Mouse (Mus musculus): Measurements from ENCODE around the gene Dnlz. TPM values are rescaled to one million over a fixed set of nuclear protein-coding genes. Genes with fewer than 3 reads are reported as not detected.
A peak's percentile ranks its signal among the peaks of the same experiment; 100 is the strongest.

Dnlz gene
- polyA plus RNA-seq, 1 experiment from 2014 or later = 22.2 TPM

DNA sequence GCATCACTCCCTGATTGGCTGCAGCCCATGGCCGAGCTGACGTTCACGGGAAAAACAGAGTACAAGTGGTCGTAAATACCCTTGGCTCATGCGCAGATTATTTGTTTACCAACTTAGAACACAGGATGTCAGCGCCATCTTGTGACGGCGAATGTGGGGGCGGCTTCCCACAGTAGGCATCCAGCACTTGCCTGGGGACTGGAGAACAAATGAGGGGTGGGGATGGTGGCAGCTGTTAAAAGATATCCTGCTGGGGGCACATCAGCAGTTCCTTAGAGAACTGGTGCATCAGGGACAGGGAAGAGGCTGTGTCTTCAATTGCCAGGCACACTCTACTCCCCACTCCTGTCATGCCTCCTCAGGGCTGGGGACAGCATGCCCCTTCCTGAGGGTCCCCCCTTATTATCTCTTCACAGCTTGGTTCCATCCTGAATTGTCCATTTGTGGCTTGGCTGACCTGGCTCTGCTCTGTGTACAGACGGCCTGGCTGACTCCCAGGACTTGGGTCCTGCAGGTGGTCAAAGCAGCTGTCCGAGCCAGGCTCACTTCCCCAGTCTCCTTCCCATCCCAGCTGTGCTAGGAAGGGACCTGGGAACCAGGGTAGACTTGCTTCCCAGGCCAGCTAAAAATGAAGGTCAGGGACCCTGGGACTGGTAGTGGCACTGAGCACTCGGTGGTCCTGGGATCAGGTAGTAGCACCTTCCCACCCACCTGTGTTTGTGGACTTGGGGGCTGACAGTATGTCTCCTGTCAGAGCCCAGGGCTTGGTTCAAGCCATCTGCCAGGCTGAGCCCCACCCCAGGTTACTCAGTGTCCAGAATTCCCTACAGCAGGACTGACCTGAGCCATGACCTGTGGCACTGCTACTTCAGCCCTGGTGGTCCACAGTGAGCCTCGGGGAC is 13.4 kb downstream of the Dnlz start:
- ATAC-seq (ENCODE audit: insufficient read depth, low FRiP score, low read depth) = no peak
- 82% methylated on average over 9 of the region's 13 CpGs for WGBS
- Histone ChIP-seq H3K4me2 (no peak overlapping the region), H3K4me3 (replicated peaks) (no peak overlapping the region), H3K9me3 (no peaks in the 10 kb centered on the region), H3K36me3 (no peaks in the 10 kb centered on the region; the same call in 1 of the 2 replicates), H3K27me3 (replicated peaks) (no peaks in the 10 kb centered on the region), H3K9ac (no peak overlapping the region), H3K27ac (no peak overlapping the region), H3K4me1 (peaks cover 26% of the 10 kb centered on the region)

DNA sequence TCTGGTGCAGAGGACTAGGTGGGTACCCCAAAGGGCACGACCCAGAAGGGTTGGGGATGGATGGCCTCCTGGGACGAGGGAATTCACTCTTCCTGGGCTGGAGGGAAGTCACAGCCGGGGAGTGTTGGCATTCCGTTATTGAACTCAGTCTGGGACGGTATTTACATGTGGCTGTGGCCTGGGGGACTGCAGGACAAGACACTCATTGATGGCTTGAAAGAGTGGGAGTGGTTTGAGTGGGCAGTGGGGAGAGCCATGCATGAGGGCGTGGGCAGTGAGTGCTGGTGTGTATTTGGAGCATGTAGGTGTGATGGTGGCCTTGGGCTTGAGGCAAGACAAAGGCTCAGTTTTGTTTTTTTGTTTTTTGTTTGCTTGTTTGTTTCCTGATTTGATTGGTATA is 21.2 kb downstream of the Dnlz start:
- H3K4me3 ChIP-seq (replicated peaks) = no peak overlapping the region
- peaks cover 25% of the 10 kb centered on the region for H3K36me3 ChIP-seq
- no peak overlapping the region for H3K27ac ChIP-seq
- no peaks in the 10 kb centered on the region for H3K4me1 ChIP-seq
- no peak for ATAC-seq (ENCODE audit: insufficient read depth, low FRiP score, low read depth)
- H3K27me3 ChIP-seq (replicated peaks) = no peaks in the 10 kb centered on the region
- H3K9me3 ChIP-seq = no peaks in the 10 kb centered on the region
- no peak overlapping the region for H3K4me2 ChIP-seq
- no peak overlapping the region for H3K9ac ChIP-seq
- WGBS = 77% methylated on average over 6 of the region's 6 CpGs

- Histone ChIP-seq H3K9ac (no peak overlapping the region), H3K36me3 (peaks cover 27% of the 10 kb centered on the region)
- 90% methylated on average over 4 of the region's 4 CpGs for WGBS
Observed at GRCm38 (mm10) chr2:26330056-26330468, 21.8 kb downstream of the Dnlz start.

DNA sequence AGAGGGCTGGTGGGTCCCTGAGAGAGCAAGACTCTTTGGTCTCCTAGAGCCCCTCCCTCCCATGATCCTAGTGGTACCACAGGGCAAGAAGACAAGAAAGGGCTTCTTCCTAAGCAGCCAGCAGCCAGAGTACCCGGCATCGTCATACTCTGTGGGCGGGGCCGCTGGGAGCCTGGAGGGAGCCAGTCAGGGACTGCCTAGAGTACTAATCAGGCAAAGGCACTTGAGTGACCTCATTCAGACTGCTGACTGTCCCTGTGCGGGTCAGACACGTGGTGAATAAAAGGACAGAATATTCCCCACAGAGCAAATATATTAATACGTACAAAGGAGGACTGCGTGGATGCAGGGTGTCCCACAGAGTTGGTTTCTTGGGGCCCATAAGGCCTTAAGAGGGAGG is 22.5 kb downstream of the Dnlz start:
- no peak overlapping the region for H3K4me2 ChIP-seq
- ATAC-seq (ENCODE audit: insufficient read depth, low FRiP score, low read depth) = no peak; the same call in 1 of the 2 replicates
- H3K9ac ChIP-seq = no peak overlapping the region
- no peak overlapping the region for H3K27ac ChIP-seq
- H3K27me3 ChIP-seq (replicated peaks) = no peaks in the 10 kb centered on the region
- H3K4me1 ChIP-seq = no peaks in the 10 kb centered on the region
- H3K36me3 ChIP-seq = peaks cover 28% of the 10 kb centered on the region
- WGBS = 74% methylated on average over 8 of the region's 8 CpGs
- H3K4me3 ChIP-seq (replicated peaks) = no peak overlapping the region
- H3K9me3 ChIP-seq = no peaks in the 10 kb centered on the region

More at GRCm38 (mm10) chr2:26330056-26330468, 21.8 kb downstream of the Dnlz start:
- Histone ChIP-seq H3K27me3 (replicated peaks) (no peaks in the 10 kb centered on the region), H3K4me2 (no peak overlapping the region), H3K4me1 (no peaks in the 10 kb centered on the region), H3K4me3 (replicated peaks) (no peak overlapping the region), H3K9me3 (no peaks in the 10 kb centered on the region), H3K27ac (no peak overlapping the region)
- ATAC-seq (ENCODE audit: insufficient read depth, low FRiP score, low read depth) = no peak

DNA sequence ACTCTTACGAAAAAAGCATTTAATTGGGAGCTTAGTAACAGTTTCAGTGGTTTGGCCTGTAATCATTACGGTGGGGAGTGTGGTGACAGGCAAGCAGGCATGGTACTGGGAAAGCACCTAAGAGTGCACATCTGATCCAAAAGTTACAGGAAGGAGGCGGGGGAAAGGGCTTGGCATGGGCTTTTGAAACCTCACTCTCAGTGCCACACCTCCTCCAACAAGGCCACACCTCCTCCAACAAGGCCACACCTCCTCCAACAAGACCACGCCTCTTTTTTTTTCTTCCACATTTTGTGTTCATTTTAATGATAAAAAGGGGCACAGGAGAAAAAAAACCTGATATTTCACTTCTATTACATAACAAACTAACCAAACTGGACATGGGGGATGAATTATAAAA is 24.1 kb downstream of the Dnlz start:
- Histone ChIP-seq H3K9ac (no peak overlapping the region), H3K27me3 (replicated peaks) (no peaks in the 10 kb centered on the region), H3K4me3 (replicated peaks) (no peak overlapping the region), H3K4me2 (no peak overlapping the region), H3K36me3 (peaks cover 28% of the 10 kb centered on the region), H3K4me1 (no peaks in the 10 kb centered on the region), H3K9me3 (no peaks in the 10 kb centered on the region), H3K27ac (no peak overlapping the region)
- 83% methylated on average over 4 of the region's 4 CpGs for WGBS
- no peak for ATAC-seq (ENCODE audit: insufficient read depth, low FRiP score, low read depth)

DNA sequence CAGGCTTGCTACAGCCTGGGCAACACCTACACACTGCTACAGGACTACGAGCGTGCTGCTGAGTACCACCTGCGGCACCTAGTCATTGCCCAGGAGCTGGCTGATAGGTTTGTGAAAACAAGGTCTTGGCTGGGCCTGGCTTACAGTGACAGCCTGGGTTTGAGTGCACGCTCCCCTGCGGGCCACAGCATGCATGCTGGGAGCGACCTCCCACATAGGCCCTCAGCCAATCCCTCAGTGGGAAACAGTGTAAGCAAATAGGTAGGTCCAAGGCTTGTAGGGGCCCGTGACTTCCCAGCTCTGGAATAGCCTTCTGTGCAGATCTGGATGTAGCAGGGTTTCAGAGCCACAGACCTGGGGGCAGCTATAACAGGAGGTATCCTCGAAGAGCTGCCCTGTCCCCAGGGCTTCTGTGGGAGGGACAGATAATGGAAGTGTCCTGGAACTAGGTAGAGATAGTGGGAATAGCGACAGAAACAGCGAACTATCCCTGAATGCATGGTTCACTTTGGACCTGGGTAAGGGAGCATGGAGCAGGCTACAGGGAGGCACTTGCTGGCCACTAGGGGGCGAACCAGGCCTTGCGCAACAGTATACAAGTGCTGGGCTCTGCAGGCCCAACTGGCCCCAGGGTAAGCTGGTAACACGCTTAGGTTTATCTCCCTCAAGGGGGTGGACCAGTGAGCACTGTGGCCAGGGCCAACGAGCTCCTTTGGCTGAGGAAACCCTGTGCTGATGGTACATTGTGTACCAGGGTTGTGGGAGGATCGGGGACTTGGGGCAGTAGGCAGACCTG is 26.3 kb downstream of the Dnlz start:
- no peak overlapping the region for H3K27ac ChIP-seq
- H3K36me3 ChIP-seq = peaks cover 23% of the 10 kb centered on the region
- H3K9me3 ChIP-seq = no peaks in the 10 kb centered on the region
- H3K4me1 ChIP-seq = no peaks in the 10 kb centered on the region
- no peak overlapping the region for H3K4me3 ChIP-seq (replicated peaks)
- 64% methylated on average over 15 of the region's 15 CpGs for WGBS
- no peak overlapping the region for H3K9ac ChIP-seq
- no peaks in the 10 kb centered on the region for H3K27me3 ChIP-seq (replicated peaks)
- ATAC-seq (ENCODE audit: insufficient read depth, low FRiP score, low read depth) = peak; percentile 82
- H3K4me2 ChIP-seq = no peak overlapping the region

- H3K36me3 ChIP-seq = peaks cover 23% of the 10 kb centered on the region
- no peak for ATAC-seq (ENCODE audit: insufficient read depth, low FRiP score, low read depth)
- no peak overlapping the region for H3K4me2 ChIP-seq
- H3K4me3 ChIP-seq (replicated peaks) = no peak overlapping the region
- H3K27ac ChIP-seq = no peak overlapping the region
- H3K9ac ChIP-seq = no peak overlapping the region
- no peaks in the 10 kb centered on the region for H3K4me1 ChIP-seq
- no peaks in the 10 kb centered on the region for H3K9me3 ChIP-seq
- no peaks in the 10 kb centered on the region for H3K27me3 ChIP-seq (replicated peaks)
- WGBS = 70% methylated on average over 2 of the region's 2 CpGs
Observed at GRCm38 (mm10) chr2:26324917-26325316, 27.0 kb downstream of the Dnlz start.

DNA sequence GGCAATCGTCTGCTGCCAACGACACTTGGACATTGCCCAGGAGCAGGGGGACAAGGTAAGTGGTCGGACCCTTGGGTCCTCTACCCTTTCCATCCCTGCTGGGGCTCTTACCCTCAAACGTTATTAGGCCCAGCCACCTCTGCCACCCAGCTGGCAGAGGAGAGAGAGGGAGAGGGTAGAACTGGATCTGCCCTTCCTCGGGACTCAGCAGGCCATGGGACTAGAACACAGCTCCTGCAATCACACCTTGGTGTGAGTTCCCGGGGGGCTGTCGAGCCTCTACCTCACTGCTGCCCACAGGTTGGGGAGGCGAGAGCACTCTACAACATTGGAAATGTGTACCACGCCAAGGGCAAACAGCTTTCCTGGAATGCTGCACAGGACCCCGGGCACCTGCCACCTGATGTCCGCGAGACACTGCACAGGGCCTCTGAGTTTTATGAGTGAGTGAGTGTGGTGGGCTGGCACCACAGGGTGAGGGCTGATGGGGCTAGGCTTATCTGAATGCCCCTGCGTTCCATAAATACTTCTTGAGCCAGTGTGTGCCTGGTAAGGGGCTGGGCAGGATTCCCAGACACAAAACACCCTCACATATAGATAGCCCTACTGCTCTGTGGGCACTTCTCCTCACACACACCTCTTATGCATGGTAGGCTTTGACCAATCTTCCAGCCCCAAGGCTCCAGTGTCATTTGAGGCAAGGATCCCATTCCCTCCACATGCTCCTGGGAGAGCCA is 28.2 kb downstream of the Dnlz start:
- H3K27me3 ChIP-seq (replicated peaks) = no peaks in the 10 kb centered on the region
- no peak for ATAC-seq (ENCODE audit: insufficient read depth, low FRiP score, low read depth)
- no peak overlapping the region for H3K4me2 ChIP-seq
- H3K4me3 ChIP-seq (replicated peaks) = no peak overlapping the region
- no peak overlapping the region for H3K27ac ChIP-seq
- H3K9me3 ChIP-seq = no peaks in the 10 kb centered on the region
- H3K36me3 ChIP-seq = peaks cover 23% of the 10 kb centered on the region
- no peak overlapping the region for H3K9ac ChIP-seq
- no peaks in the 10 kb centered on the region; the same call in 1 of the 2 replicates for H3K4me1 ChIP-seq
- 88% methylated on average over 13 of the region's 13 CpGs for WGBS

DNA sequence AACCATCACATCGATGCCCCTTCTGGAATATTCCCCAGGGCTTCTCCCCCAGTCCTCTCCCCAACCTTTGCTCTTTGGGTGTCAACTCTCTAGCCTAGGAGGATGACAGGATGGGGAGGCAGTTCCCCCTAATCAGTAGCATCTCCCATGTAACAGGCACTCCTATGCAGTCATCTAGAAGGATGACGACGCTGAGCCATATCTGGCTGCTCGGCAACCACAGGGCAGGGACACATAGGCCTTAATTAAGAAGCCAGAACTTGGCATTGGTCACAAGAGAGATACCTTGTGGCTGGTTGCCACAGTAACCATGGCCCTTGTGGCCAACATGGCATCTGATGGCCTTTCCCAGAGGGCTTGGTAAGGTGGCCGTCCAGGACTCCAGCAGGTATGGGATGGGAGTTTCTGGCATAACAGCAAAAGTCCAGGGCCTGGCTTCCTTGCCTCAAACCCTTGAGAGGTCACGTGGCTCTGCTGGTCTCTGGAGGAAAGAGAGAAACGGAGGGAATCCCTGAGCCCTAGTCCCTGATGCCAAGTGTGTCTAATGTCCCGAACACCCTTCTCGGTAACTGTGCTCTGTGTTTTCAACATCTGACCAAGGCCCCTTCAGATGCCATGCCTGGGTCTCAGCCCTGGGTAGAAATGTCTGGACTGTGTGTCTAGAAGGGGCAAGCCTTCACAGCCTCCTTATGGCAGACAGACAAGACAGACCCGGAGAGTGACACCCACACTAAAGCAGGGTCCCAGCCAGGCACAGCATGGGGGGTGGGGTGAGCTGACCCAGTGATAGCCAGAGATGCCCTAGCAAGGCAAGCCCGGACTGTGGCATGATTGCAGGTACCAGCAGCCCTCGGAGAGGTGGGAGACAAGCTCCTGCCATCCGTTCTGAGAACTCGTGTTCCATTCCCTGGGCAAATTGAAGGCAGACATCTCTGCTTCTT is 31.4 kb downstream of the Dnlz start:
- Histone ChIP-seq H3K27me3 (replicated peaks) (no peaks in the 10 kb centered on the region), H3K9me3 (no peaks in the 10 kb centered on the region), H3K4me3 (replicated peaks) (no peak overlapping the region), H3K36me3 (0 out of 2 replicates have a peak, but pooled peaks cover 4% of the 10 kb centered on the region), H3K27ac (no peak overlapping the region), H3K4me1 (peaks cover 21% of the 10 kb centered on the region), H3K4me2 (no peak overlapping the region), H3K9ac (no peak overlapping the region)
- no peak for ATAC-seq (ENCODE audit: insufficient read depth, low FRiP score, low read depth)
- 88% methylated on average over 14 of the region's 14 CpGs for WGBS

- peaks cover 24% of the 10 kb centered on the region for H3K4me1 ChIP-seq
- H3K4me3 ChIP-seq (replicated peaks) = no peak overlapping the region
- no peak for ATAC-seq (ENCODE audit: insufficient read depth, low FRiP score, low read depth)
- 88% methylated on average over 13 of the region's 13 CpGs for WGBS
- H3K27ac ChIP-seq = no peak overlapping the region
- no peak overlapping the region for H3K4me2 ChIP-seq
- no peaks in the 10 kb centered on the region for H3K9me3 ChIP-seq
- H3K9ac ChIP-seq = no peak overlapping the region
- H3K27me3 ChIP-seq (replicated peaks) = no peaks in the 10 kb centered on the region
- H3K36me3 ChIP-seq = no peaks in the 10 kb centered on the region
Observed at GRCm38 (mm10) chr2:26319519-26320244, 32.2 kb downstream of the Dnlz start.

Data from stomach, embryonic 15.5 days (tissue).